Mouse (Mus musculus) MEL (cell line): ENCODE data around the gene Thoc5. TPM values are rescaled to one million over a fixed set of nuclear protein-coding genes. Genes with fewer than 3 reads are reported as not detected.
A peak's percentile ranks its signal among the peaks of the same experiment; 100 is the strongest.

Experiments used
- DNase-seq: peaks from one replicate; pipeline ENCODE4 v3.0.0; 2011; ENCODE audit warnings: low read depth, low spot score
- H3K27ac ChIP-seq: 2 replicates; pipeline ENCODE4 v1.5.1; 2012; ENCODE audit warnings: low read depth, mild to moderate bottlenecking, control low read depth, low read length, moderate library complexity; ENCODE audit not compliant: control insufficient read depth
- H3K27me3 ChIP-seq, 2 experiments: fragments of 150-350 bp in 1 of 2; sonication (generic) in 1 of 2; 2 replicates each; pipeline ENCODE4 v1.6.1; 2012; ENCODE audit warnings: low read length in 2 of 2, mild to moderate bottlenecking in 2 of 2, improper control_type of control experiment in 1 of 2, moderate library complexity in 1 of 2; ENCODE audit not compliant: insufficient read depth in 2 of 2, control insufficient read depth in 1 of 2
- H3K36me3 ChIP-seq, 2 experiments: 2 replicates each; pipeline ENCODE4 v1.6.1; 2012 to 2014; ENCODE audit warnings: low read length in 2 of 2, improper control_type of control experiment in 1 of 2, inconsistent platforms in 1 of 2, mild to moderate bottlenecking in 1 of 2; ENCODE audit not compliant: insufficient read depth in 2 of 2, control insufficient read depth in 1 of 2
- H3K4me1 ChIP-seq, 2 experiments: fragments of 150-350 bp in 1 of 2; sonication (generic) in 1 of 2; 2 replicates each; pipeline ENCODE4 v1.6.1; 2012; ENCODE audit warnings: low read length in 2 of 2, improper control_type of control experiment in 1 of 2, mild to moderate bottlenecking in 1 of 2; ENCODE audit not compliant: insufficient read depth in 2 of 2, control insufficient read depth in 1 of 2
- H3K4me3 ChIP-seq, 2 experiments: fragments of 150-350 bp in 1 of 2; sonication (generic) in 1 of 2; 2 replicates each; pipeline ENCODE4 v1.5.1; 2012; ENCODE audit warnings: low read depth in 2 of 2, low read length in 2 of 2, mild to moderate bottlenecking in 2 of 2, moderate library complexity in 2 of 2, control low read depth in 1 of 2, improper control_type of control experiment in 1 of 2; ENCODE audit not compliant: control insufficient read depth in 1 of 2, insufficient read depth in 1 of 2
- H3K79me2 ChIP-seq: 2 replicates; pipeline ENCODE4 v1.6.1; 2012; ENCODE audit warnings: mild to moderate bottlenecking, low read length, moderate library complexity; ENCODE audit not compliant: control insufficient read depth, poor library complexity, insufficient read depth
- H3K9ac ChIP-seq: 2 replicates; pipeline ENCODE4 v1.6.1; 2012; ENCODE audit warnings: low read depth, mild to moderate bottlenecking, control low read depth, low read length, moderate library complexity; ENCODE audit not compliant: control insufficient read depth, poor library complexity, severe bottlenecking
- H3K9me3 ChIP-seq: fragments of 150-350 bp; sonication (generic); replicated peaks from 2 replicates; pipeline ENCODE4 v1.6.1; 2012; ENCODE audit warnings: mild to moderate bottlenecking, low read length, improper control_type of control experiment, moderate library complexity; ENCODE audit not compliant: insufficient read depth
- BHLHE40 ChIP-seq: IDR thresholded peaks from 2 replicates; pipeline ENCODE4 v1.6.1; 2012; ENCODE audit warnings: low read depth, mild to moderate bottlenecking, inconsistent platforms, low read length, improper control_type of control experiment, borderline replicate concordance
- CHD2 ChIP-seq: IDR thresholded peaks from 2 replicates; pipeline ENCODE4 v1.6.1; 2011; ENCODE audit warnings: low read length, improper control_type of control experiment
- CTCF ChIP-seq, 3 experiments: IDR thresholded peaks in 2 of 3; conservative IDR thresholded peaks in 1 of 3; 2 replicates each; pipeline ENCODE4 v1.5.1; 2011 to 2012; ENCODE audit warnings: low read length in 3 of 3, low read depth in 2 of 3, mild to moderate bottlenecking in 2 of 3, improper control_type of control experiment in 1 of 3, inconsistent platforms in 1 of 3, mixed read lengths in 1 of 3, moderate library complexity in 1 of 3; ENCODE audit not compliant: control insufficient read depth in 1 of 3, insufficient read depth in 1 of 3, poor library complexity in 1 of 3, severe bottlenecking in 1 of 3
- E2F4 ChIP-seq: IDR thresholded peaks from 2 replicates; pipeline ENCODE4 v1.6.1; 2011; ENCODE audit warnings: low read depth, low read length, improper control_type of control experiment, borderline replicate concordance
- EP300 ChIP-seq, 2 experiments: IDR thresholded peaks; 2 replicates each; pipeline ENCODE4 v1.6.1; 2011; ENCODE audit warnings: improper control_type of control experiment in 2 of 2, low read length in 2 of 2, low read depth in 1 of 2, mild to moderate bottlenecking in 1 of 2
- GABPA ChIP-seq: IDR thresholded peaks from 2 replicates; pipeline ENCODE4 v1.6.1; 2012; ENCODE audit warnings: low read depth, mild to moderate bottlenecking, inconsistent platforms, low read length, improper control_type of control experiment, moderate library complexity
- GATA1 ChIP-seq: IDR thresholded peaks from 2 replicates; pipeline ENCODE4 v1.6.1; 2011; ENCODE audit warnings: low read depth, low read length, improper control_type of control experiment
- RCOR1 ChIP-seq: IDR thresholded peaks from 2 replicates; pipeline ENCODE4 v1.6.1; 2012; ENCODE audit warnings: low read depth, mild to moderate bottlenecking, inconsistent platforms, low read length, improper control_type of control experiment
- SIN3A ChIP-seq: IDR thresholded peaks from 2 replicates; pipeline ENCODE4 v1.6.1; 2012; ENCODE audit warnings: low read length, improper control_type of control experiment, inconsistent platforms
- TBP ChIP-seq: IDR thresholded peaks from 2 replicates; pipeline ENCODE4 v1.8.0; 2011; ENCODE audit warnings: low read depth, low read length, improper control_type of control experiment
- TCF12 ChIP-seq: IDR thresholded peaks from 2 replicates; pipeline ENCODE4 v1.6.1; 2014; ENCODE audit warnings: low read depth, mild to moderate bottlenecking, inconsistent platforms, low read length, improper control_type of control experiment, moderate library complexity
- ZKSCAN1 ChIP-seq: IDR thresholded peaks from 2 replicates; pipeline ENCODE4 v1.6.1; 2012; ENCODE audit warnings: low read depth, mild to moderate bottlenecking, inconsistent platforms, low read length, improper control_type of control experiment, moderate library complexity
- ZMIZ1 ChIP-seq: IDR thresholded peaks from 2 replicates; pipeline ENCODE4 v1.6.1; 2012; ENCODE audit warnings: low read depth, mild to moderate bottlenecking, inconsistent platforms, low read length, improper control_type of control experiment, moderate library complexity
- polyA plus RNA-seq, 2 experiments: library from polyadenylated mRNA; stranded (reverse) in 1 of 2; unstranded in 1 of 2; fragments of >175 nt in 1 of 2; fragments of >200 nt in 1 of 2; gene quantifications; 2 replicates each; pipeline versions ENCODE4 v1.2.1 to v1.2.4; 2012; ENCODE audit warnings: low replicate concordance in 2 of 2, low read depth in 1 of 2; ENCODE audit not compliant: insufficient read length in 2 of 2, insufficient read depth in 1 of 2, missing spikeins in 1 of 2
- total RNA-seq: library from RNA; depleted of rRNA; stranded (reverse); fragments of 300-350 nt; gene quantifications from 2 replicates; pipeline ENCODE4 v1.2.3, GENCODE M21; 2012

Gene Thoc5
- total and polyA plus RNA-seq, 3 experiments = 69.1 to 80.4 (median 72.0) TPM

GRCm38 (mm10) chr11:4936243-4936642, 41.1 kb downstream of the Thoc5 start:
- H3K27ac ChIP-seq = no peak overlapping the region
- TF ChIP-seq EP300 (IDR thresholded peaks at IDR 0.05; ENCODE audit: low read depth in 1 of 2, low read length in 2 of 2) = 0 out of 4 replicates have a peak, but pooled peaks of 1 of the 2 experiments have one; percentile 35
- TF ChIP-seq TBP = peak; percentile 98
- TF ChIP-seq CHD2 = no peak
- TF ChIP-seq GATA1 = peak; percentile 46
- no peak for TF ChIP-seq BHLHE40
- no peak for TF ChIP-seq GABPA
- TF ChIP-seq RCOR1 = peak; percentile 58
- TF ChIP-seq ZKSCAN1 = no peak
- H3K4me3 ChIP-seq = no peak overlapping the region
- no peaks in the 10 kb centered on the region for H3K9me3 ChIP-seq
- H3K27me3 ChIP-seq = no peaks in the 10 kb centered on the region
- no peaks in the 10 kb centered on the region for H3K4me1 ChIP-seq
- H3K9ac ChIP-seq = no peak overlapping the region
- 0 out of 4 replicates have a peak, but pooled peaks cover 0 to 2% of the 10 kb centered on the region in 2 experiments for H3K36me3 ChIP-seq
- H3K79me2 ChIP-seq = no peaks in the 10 kb centered on the region
- peak; percentile 40 for DNase-seq

GRCm38 (mm10) chr11:4946530-4946929, 51.4 kb downstream of the Thoc5 start:
- TF ChIP-seq E2F4 (no peak), SIN3A (no peak), GABPA (no peak), GATA1 (no peak), TCF12 (no peak), RCOR1 (no peak), EP300 (IDR thresholded peaks at IDR 0.05; ENCODE audit: low read depth in 1 of 2, low read length in 2 of 2) (no peak), CTCF (IDR thresholded peaks at IDR 0.05 in 2 of 3, conservative IDR thresholded peaks at IDR 0.05 in 1 of 3; ENCODE audit: control insufficient read depth in 1 of 3, insufficient read depth in 1 of 3, low read depth in 2 of 3, low read length in 3 of 3, poor library complexity in 1 of 3, severe bottlenecking in 1 of 3) (no peak)
- H3K9ac ChIP-seq = no peak overlapping the region
- no peaks in the 10 kb centered on the region for H3K27me3 ChIP-seq

GRCm38 (mm10) chr11:4946947-4947812, 52.1 kb downstream of the Thoc5 start:
- no peak for DNase-seq
- H3K9me3 ChIP-seq = no peaks in the 10 kb centered on the region
- no peaks in the 10 kb centered on the region for H3K36me3 ChIP-seq
- H3K9ac ChIP-seq = no peak overlapping the region
- H3K4me1 ChIP-seq = no peaks in the 10 kb centered on the region
- TF ChIP-seq RCOR1 (no peak), CTCF (IDR thresholded peaks at IDR 0.05 in 2 of 3, conservative IDR thresholded peaks at IDR 0.05 in 1 of 3; ENCODE audit: control insufficient read depth in 1 of 3, insufficient read depth in 1 of 3, low read depth in 2 of 3, low read length in 3 of 3, poor library complexity in 1 of 3, severe bottlenecking in 1 of 3) (peak in 2 of 3 experiments; percentile 8; a peak in 2 of 6 replicates), ZMIZ1 (no peak)
- H3K27me3 ChIP-seq = peaks cover 0 to 2% of the 10 kb centered on the region in 2 experiments; a peak in 2 of 4 replicates
- H3K27ac ChIP-seq = no peak overlapping the region
- no peaks in the 10 kb centered on the region for H3K79me2 ChIP-seq
- H3K4me3 ChIP-seq = no peak overlapping the region

More at GRCm38 (mm10) chr11:4946530-4946929, 51.4 kb downstream of the Thoc5 start:
- Histone ChIP-seq H3K4me1 (no peaks in the 10 kb centered on the region), H3K36me3 (no peaks in the 10 kb centered on the region), H3K4me3 (no peak overlapping the region), H3K27ac (no peak overlapping the region), H3K9me3 (no peaks in the 10 kb centered on the region), H3K79me2 (no peaks in the 10 kb centered on the region)
- DNase-seq = no peak
